Mouse (Mus musculus): ENCODE results near the gene Ccdc169. TPM values are rescaled to one million over a fixed set of nuclear protein-coding genes. Genes with fewer than 3 reads are reported as not detected.

Gene Ccdc169
- 0.25 and 0.33 TPM in 2 replicates for polyA plus RNA-seq (2012; rRNA removed)

GRCm38 (mm10) chr3:55137039-55137438 is at the start of gene Ccdc169:
Gene Ccdc169 (plus strand): TSS chr3:55137339.
- no peak for DNase-seq (ENCODE audit: low read depth)
- TF ChIP-seq CTCF (IDR thresholded peaks at IDR 0.05; ENCODE audit: borderline replicate concordance, extremely low read depth, insufficient read depth, insufficient read length) (no peak), POLR2A (IDR thresholded peaks at IDR 0.05; ENCODE audit: borderline replicate concordance, extremely low read depth, insufficient read depth, insufficient read length, poor library complexity, severe bottlenecking) (no peak)

GRCm38 (mm10) chr3:55087360-55087759 is 49.8 kb upstream of the Ccdc169 start:
- DNase-seq (ENCODE audit: low read depth) = no peak
- TF ChIP-seq CTCF (IDR thresholded peaks at IDR 0.05; ENCODE audit: borderline replicate concordance, extremely low read depth, insufficient read depth, insufficient read length) (peak; percentile 38; the same call in 1 of the 2 replicates), POLR2A (IDR thresholded peaks at IDR 0.05; ENCODE audit: borderline replicate concordance, extremely low read depth, insufficient read depth, insufficient read length, poor library complexity, severe bottlenecking) (no peak)

DNA sequence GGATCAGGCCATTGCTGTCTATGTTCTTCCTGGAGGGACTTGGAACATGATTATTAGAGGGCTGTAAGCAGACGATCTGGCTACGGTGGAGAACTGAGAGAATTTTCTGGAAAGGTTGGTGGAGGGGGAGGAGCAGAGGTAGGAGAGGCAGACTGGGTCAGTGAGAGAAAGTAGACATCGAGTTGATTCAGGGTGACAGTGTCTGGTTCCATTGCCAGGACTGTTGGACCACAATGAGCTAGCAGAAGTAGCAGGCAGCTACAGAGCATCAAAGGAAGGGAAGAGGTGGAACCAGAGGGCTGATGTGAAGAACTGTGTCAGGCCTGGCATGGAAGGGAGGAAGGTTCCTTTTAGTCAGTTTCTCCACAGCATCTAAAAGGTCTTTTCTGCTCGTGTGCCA is 48.8 kb upstream of the Ccdc169 start:
- no peak for TF ChIP-seq POLR2A (IDR thresholded peaks at IDR 0.05; ENCODE audit: borderline replicate concordance, extremely low read depth, insufficient read depth, insufficient read length, poor library complexity, severe bottlenecking)
- no peak for TF ChIP-seq CTCF (IDR thresholded peaks at IDR 0.05; ENCODE audit: borderline replicate concordance, extremely low read depth, insufficient read depth, insufficient read length)
- no peak for DNase-seq (ENCODE audit: low read depth)

- TF ChIP-seq POLR2A (IDR thresholded peaks at IDR 0.05; ENCODE audit: borderline replicate concordance, extremely low read depth, insufficient read depth, insufficient read length, poor library complexity, severe bottlenecking) (no peak), CTCF (IDR thresholded peaks at IDR 0.05; ENCODE audit: borderline replicate concordance, extremely low read depth, insufficient read depth, insufficient read length) (no peak)
- DNase-seq (ENCODE audit: low read depth) = no peak
Observed at GRCm38 (mm10) chr3:55088843-55089242, 48.3 kb upstream of the Ccdc169 start.

DNA sequence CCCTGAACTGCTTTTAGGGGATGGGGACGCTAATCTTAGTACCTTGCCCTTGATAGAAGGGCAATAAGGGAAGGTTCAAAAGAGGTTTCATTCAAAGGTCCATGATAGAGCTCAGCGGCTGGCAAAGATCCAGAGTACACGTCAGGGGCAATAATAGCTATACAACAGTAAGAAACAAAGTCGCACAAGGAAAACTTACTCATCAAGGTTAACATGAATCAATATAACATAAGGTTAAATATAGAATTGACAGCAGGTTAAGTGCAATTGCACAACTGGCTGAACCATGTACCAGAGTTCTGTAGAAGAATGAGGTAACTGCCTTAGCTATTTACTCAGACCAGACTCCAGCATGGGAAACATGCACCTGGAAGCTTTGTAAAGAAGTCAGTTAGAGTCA is 47.8 kb upstream of the Ccdc169 start:
- no peak for DNase-seq (ENCODE audit: low read depth)
- TF ChIP-seq CTCF (IDR thresholded peaks at IDR 0.05; ENCODE audit: borderline replicate concordance, extremely low read depth, insufficient read depth, insufficient read length) = no peak
- TF ChIP-seq POLR2A (IDR thresholded peaks at IDR 0.05; ENCODE audit: borderline replicate concordance, extremely low read depth, insufficient read depth, insufficient read length, poor library complexity, severe bottlenecking) = no peak

DNA sequence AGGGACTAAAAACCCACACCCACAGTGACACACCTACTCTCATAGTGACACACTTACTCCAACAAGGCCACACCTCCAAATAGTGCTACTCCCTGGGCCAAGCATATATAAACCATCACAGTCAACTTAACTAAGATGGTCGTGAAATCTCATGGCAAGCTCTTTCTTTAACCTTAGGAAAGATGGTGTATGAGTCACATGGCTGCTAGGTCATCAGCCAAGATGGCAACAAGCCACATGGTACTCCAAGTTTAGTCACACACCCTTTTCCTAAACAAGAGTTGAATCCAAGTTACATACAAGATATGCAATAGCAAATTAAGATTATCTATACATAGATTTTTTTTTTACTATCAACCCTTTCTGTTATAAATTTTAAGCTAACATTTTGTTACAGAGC is 44.0 kb upstream of the Ccdc169 start:
- DNase-seq (ENCODE audit: low read depth) = no peak
- no peak for TF ChIP-seq POLR2A (IDR thresholded peaks at IDR 0.05; ENCODE audit: borderline replicate concordance, extremely low read depth, insufficient read depth, insufficient read length, poor library complexity, severe bottlenecking)
- no peak for TF ChIP-seq CTCF (IDR thresholded peaks at IDR 0.05; ENCODE audit: borderline replicate concordance, extremely low read depth, insufficient read depth, insufficient read length)

GRCm38 (mm10) chr3:55095968-55096654 is 41.0 kb upstream of the Ccdc169 start:
- TF ChIP-seq CTCF (IDR thresholded peaks at IDR 0.05; ENCODE audit: borderline replicate concordance, extremely low read depth, insufficient read depth, insufficient read length) = no peak
- no peak for TF ChIP-seq POLR2A (IDR thresholded peaks at IDR 0.05; ENCODE audit: borderline replicate concordance, extremely low read depth, insufficient read depth, insufficient read length, poor library complexity, severe bottlenecking)
- DNase-seq (ENCODE audit: low read depth) = peak; percentile 81

- TF ChIP-seq CTCF (IDR thresholded peaks at IDR 0.05; ENCODE audit: borderline replicate concordance, extremely low read depth, insufficient read depth, insufficient read length) = no peak
- TF ChIP-seq POLR2A (IDR thresholded peaks at IDR 0.05; ENCODE audit: borderline replicate concordance, extremely low read depth, insufficient read depth, insufficient read length, poor library complexity, severe bottlenecking) = no peak
- DNase-seq (ENCODE audit: low read depth) = no peak
Observed at GRCm38 (mm10) chr3:55096655-55097005, 40.5 kb upstream of the Ccdc169 start.

DNA sequence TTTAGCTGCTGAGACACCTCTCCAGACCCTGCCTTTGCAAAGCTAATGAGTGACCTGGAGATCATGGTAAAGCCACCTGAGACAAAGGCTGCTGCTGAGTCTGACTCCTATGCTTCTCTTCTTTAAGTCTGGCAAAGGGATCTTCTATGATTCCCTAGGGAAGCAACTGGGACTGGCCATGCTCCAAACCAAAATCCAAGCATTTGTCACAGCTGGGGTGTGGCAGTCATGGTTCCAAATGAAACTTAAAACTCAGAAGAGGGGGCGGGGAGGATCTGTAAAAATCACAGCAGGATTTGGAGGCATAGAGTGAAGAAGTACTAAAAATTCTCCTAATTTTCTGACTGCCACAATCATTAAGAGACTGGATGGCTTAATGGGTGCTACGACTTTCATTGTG is 40.0 kb upstream of the Ccdc169 start:
- TF ChIP-seq POLR2A (IDR thresholded peaks at IDR 0.05; ENCODE audit: borderline replicate concordance, extremely low read depth, insufficient read depth, insufficient read length, poor library complexity, severe bottlenecking) (no peak), CTCF (IDR thresholded peaks at IDR 0.05; ENCODE audit: borderline replicate concordance, extremely low read depth, insufficient read depth, insufficient read length) (no peak)
- DNase-seq (ENCODE audit: low read depth) = no peak

- TF ChIP-seq POLR2A (IDR thresholded peaks at IDR 0.05; ENCODE audit: borderline replicate concordance, extremely low read depth, insufficient read depth, insufficient read length, poor library complexity, severe bottlenecking) = no peak
- no peak for TF ChIP-seq CTCF (IDR thresholded peaks at IDR 0.05; ENCODE audit: borderline replicate concordance, extremely low read depth, insufficient read depth, insufficient read length)
- peak; percentile 74 for DNase-seq (ENCODE audit: low read depth)
Observed at GRCm38 (mm10) chr3:55098014-55098413, 39.1 kb upstream of the Ccdc169 start.

GRCm38 (mm10) chr3:55098990-55099389 is 38.1 kb upstream of the Ccdc169 start:
- DNase-seq (ENCODE audit: low read depth) = no peak
- no peak for TF ChIP-seq CTCF (IDR thresholded peaks at IDR 0.05; ENCODE audit: borderline replicate concordance, extremely low read depth, insufficient read depth, insufficient read length)
- TF ChIP-seq POLR2A (IDR thresholded peaks at IDR 0.05; ENCODE audit: borderline replicate concordance, extremely low read depth, insufficient read depth, insufficient read length, poor library complexity, severe bottlenecking) = no peak

DNA sequence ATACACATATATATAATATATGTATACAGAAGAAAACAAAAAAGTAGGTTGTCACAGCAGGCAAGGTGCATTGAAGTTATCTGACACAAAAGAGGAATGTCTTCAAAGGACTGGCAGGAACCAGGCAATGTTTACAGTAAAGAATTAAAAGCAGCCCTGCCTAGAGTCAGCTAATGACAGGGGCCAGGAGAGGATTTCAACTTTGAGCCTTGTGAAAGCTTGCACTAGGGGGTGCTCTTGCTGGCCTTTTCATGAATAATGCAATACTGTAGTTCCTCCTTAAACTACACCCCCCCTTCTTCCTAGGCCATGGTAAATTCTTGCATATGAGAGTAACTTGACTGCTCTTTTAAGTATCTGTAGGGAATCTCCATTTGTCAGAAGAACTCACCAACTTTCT is 36.0 kb upstream of the Ccdc169 start:
- TF ChIP-seq POLR2A (IDR thresholded peaks at IDR 0.05; ENCODE audit: borderline replicate concordance, extremely low read depth, insufficient read depth, insufficient read length, poor library complexity, severe bottlenecking) (no peak), CTCF (IDR thresholded peaks at IDR 0.05; ENCODE audit: borderline replicate concordance, extremely low read depth, insufficient read depth, insufficient read length) (no peak)
- DNase-seq (ENCODE audit: low read depth) = no peak
